Mouse (Mus musculus): Measurements from ENCODE around the gene Tmem221. TPM values are rescaled to one million over a fixed set of nuclear protein-coding genes. Genes with fewer than 3 reads are reported as not detected.

Gene Tmem221
- polyA plus RNA-seq, 1 experiment from 2014 or later, result 0.15 TPM

DNA sequence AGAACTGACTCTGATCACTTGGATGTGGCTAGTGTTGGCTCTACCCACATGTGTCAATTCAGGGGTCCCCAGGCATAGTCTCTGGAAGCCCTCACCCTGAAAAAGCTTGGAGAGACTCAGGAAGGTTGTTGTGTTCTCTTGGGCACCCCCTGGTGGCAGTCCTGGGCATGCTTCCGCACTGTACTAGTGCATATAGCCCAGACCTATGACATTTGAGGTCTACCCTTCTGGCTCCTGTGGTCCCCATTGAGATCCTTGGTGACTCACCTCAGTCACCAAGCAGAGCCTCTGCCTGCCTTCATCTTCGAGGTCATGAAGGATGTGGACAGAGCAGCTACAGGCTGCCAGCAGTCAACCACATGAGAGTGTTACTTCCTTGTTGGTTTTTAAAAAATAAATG, 28.2 kb upstream of the Tmem221 start:
- no peak for ATAC-seq (replicated peaks; ENCODE audit: low FRiP score)
- no peaks in the 10 kb centered on the region for H3K9me3 ChIP-seq (ENCODE audit: control insufficient read depth, low read length)
- no peak overlapping the region for H3K4me2 ChIP-seq (ENCODE audit: low read depth, low read length, severe bottlenecking)
- H3K36me3 ChIP-seq (ENCODE audit: control insufficient read depth, insufficient read depth, low read length), result no peaks in the 10 kb centered on the region
- no peak overlapping the region for H3K4me3 ChIP-seq (ENCODE audit: low read depth, low read length)
- no peak overlapping the region for H3K27ac ChIP-seq (ENCODE audit: low read depth, low read length)
- H3K9ac ChIP-seq (ENCODE audit: low read length), result no peak overlapping the region
- WGBS, result 85% methylated on average over 2 of the region's 2 CpGs
- DNase-seq (ENCODE audit: low spot score), result peak; percentile 80
- peaks cover 4% of the 10 kb centered on the region; the same call in 1 of the 2 replicates for H3K4me1 ChIP-seq (replicated peaks; ENCODE audit: control insufficient read depth, insufficient read depth, low read length)
- no peaks in the 10 kb centered on the region; the same call in 1 of the 2 replicates for H3K27me3 ChIP-seq (ENCODE audit: control insufficient read depth, insufficient read depth, low read length)

DNA sequence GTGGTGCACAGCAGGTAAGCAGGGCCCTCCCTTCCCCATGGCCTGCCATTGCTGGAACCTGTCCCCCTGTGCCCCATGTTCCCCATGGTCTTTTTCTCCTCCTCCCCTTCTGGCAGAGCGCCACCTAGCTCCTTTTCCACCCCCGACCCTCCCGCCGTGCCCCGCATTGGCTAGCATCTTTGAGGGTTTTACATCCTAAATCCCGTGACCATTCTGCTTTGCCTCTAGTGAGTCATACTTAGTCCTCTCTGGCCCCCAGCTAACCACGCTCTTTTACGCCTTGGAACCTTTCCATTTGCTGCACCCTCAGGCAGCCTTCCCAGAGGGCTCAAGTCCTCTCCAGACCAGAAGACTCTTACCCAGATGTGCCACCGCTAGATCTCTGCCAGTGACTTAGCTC, 21.5 kb upstream of the Tmem221 start:
- Histone ChIP-seq H3K27ac (ENCODE audit: low read depth, low read length) (no peak overlapping the region), H3K4me2 (ENCODE audit: low read depth, low read length, severe bottlenecking) (no peak overlapping the region), H3K4me1 (replicated peaks; ENCODE audit: control insufficient read depth, insufficient read depth, low read length) (no peaks in the 10 kb centered on the region), H3K9me3 (ENCODE audit: control insufficient read depth, low read length) (no peaks in the 10 kb centered on the region), H3K4me3 (ENCODE audit: low read depth, low read length) (no peak overlapping the region), H3K27me3 (ENCODE audit: control insufficient read depth, insufficient read depth, low read length) (no peaks in the 10 kb centered on the region), H3K9ac (ENCODE audit: low read length) (no peak overlapping the region), H3K36me3 (ENCODE audit: control insufficient read depth, insufficient read depth, low read length) (no peaks in the 10 kb centered on the region)
- WGBS, result 34% methylated on average over 9 of the region's 9 CpGs
- DNase-seq (ENCODE audit: low spot score) (peak; percentile 51), ATAC-seq (replicated peaks; ENCODE audit: low FRiP score) (no peak)

DNA sequence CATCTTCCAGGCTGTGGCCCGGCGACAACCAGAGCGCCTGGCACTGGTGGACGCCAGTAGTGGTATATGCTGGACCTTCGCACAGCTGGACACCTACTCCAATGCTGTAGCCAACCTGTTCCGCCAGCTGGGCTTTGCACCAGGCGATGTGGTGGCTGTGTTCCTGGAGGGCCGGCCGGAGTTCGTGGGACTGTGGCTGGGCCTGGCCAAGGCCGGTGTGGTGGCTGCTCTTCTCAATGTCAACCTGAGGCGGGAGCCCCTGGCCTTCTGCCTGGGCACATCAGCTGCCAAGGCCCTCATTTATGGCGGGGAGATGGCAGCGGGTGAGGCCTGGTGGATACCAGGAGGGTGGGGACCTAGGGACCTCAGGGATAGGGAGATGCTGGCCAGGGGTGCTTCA, 20.8 kb upstream of the Tmem221 start:
- Histone ChIP-seq H3K4me3 (ENCODE audit: low read depth, low read length) (no peak overlapping the region), H3K9me3 (ENCODE audit: control insufficient read depth, low read length) (no peaks in the 10 kb centered on the region), H3K27ac (ENCODE audit: low read depth, low read length) (no peak overlapping the region), H3K27me3 (ENCODE audit: control insufficient read depth, insufficient read depth, low read length) (no peaks in the 10 kb centered on the region), H3K4me1 (replicated peaks; ENCODE audit: control insufficient read depth, insufficient read depth, low read length) (no peaks in the 10 kb centered on the region), H3K4me2 (ENCODE audit: low read depth, low read length, severe bottlenecking) (no peak overlapping the region), H3K36me3 (ENCODE audit: control insufficient read depth, insufficient read depth, low read length) (no peaks in the 10 kb centered on the region), H3K9ac (ENCODE audit: low read length) (no peak overlapping the region)
- 93% methylated on average over 14 of the region's 14 CpGs for WGBS
- ATAC-seq (replicated peaks; ENCODE audit: low FRiP score), result no peak
- DNase-seq (ENCODE audit: low spot score), result no peak

DNA sequence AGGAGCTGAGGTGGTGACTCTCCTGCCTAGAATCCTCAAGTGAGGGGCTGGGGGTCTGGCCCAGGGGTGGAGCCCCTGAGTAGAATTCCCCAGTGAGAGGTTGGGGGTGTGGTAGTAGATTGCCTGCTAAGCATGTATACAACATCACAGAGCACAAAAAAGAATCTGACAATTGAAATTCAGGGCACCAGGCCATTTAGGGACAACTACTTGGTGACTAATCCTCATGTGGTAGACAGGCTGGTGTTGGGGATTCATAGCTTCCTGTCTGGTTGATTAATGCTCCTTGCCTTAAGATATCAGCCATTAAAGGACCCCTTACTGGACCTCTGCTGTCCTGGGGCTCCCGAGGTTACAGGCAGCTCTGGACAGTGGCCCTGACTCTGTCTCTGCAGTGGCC, 20.3 kb upstream of the Tmem221 start:
- Histone ChIP-seq H3K27me3 (ENCODE audit: control insufficient read depth, insufficient read depth, low read length) (no peaks in the 10 kb centered on the region), H3K9me3 (ENCODE audit: control insufficient read depth, low read length) (no peaks in the 10 kb centered on the region), H3K9ac (ENCODE audit: low read length) (no peak overlapping the region), H3K4me1 (replicated peaks; ENCODE audit: control insufficient read depth, insufficient read depth, low read length) (no peaks in the 10 kb centered on the region), H3K36me3 (ENCODE audit: control insufficient read depth, insufficient read depth, low read length) (no peaks in the 10 kb centered on the region), H3K27ac (ENCODE audit: low read depth, low read length) (no peak overlapping the region), H3K4me3 (ENCODE audit: low read depth, low read length) (no peak overlapping the region), H3K4me2 (ENCODE audit: low read depth, low read length, severe bottlenecking) (no peak overlapping the region)
- no peak for ATAC-seq (replicated peaks; ENCODE audit: low FRiP score)
- no peak for DNase-seq (ENCODE audit: low spot score)
- 90% methylated on average over 1 of the region's 1 CpGs for WGBS

DNA sequence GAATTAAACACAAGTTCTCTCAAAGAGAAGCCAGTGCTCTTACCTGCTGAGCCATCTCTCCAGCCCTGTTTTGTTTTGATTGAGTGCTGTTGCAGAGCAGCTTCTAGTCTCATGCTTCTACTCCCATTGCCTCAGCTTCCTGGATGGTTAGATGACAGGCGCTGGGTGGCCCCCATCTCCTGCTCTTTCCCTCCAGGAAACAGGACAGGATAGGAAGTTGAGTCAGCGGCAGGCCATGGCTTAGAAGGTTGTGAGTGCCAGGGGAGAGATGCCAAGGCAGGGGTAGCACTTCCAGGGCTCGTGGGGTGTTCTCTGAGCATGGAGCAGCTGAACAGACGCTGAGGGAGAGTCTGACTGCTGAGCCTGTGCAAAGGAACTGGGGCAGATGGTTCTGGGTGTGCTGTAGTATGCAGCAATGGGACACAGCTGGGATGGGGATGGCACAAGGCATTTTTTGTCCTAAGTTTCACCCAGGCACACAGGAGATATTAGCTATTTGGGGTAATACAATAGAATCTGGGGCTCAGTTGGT, 19.3 kb upstream of the Tmem221 start:
- H3K4me1 ChIP-seq (replicated peaks; ENCODE audit: control insufficient read depth, insufficient read depth, low read length), result no peaks in the 10 kb centered on the region
- ATAC-seq (replicated peaks; ENCODE audit: low FRiP score) (no peak), DNase-seq (ENCODE audit: low spot score) (no peak)
- no peaks in the 10 kb centered on the region for H3K36me3 ChIP-seq (ENCODE audit: control insufficient read depth, insufficient read depth, low read length)
- no peak overlapping the region for H3K4me2 ChIP-seq (ENCODE audit: low read depth, low read length, severe bottlenecking)
- 85% methylated on average over 4 of the region's 4 CpGs for WGBS
- H3K9me3 ChIP-seq (ENCODE audit: control insufficient read depth, low read length), result no peaks in the 10 kb centered on the region
- no peak overlapping the region for H3K4me3 ChIP-seq (ENCODE audit: low read depth, low read length)
- no peaks in the 10 kb centered on the region for H3K27me3 ChIP-seq (ENCODE audit: control insufficient read depth, insufficient read depth, low read length)
- no peak overlapping the region for H3K27ac ChIP-seq (ENCODE audit: low read depth, low read length)
- H3K9ac ChIP-seq (ENCODE audit: low read length), result no peak overlapping the region

DNA sequence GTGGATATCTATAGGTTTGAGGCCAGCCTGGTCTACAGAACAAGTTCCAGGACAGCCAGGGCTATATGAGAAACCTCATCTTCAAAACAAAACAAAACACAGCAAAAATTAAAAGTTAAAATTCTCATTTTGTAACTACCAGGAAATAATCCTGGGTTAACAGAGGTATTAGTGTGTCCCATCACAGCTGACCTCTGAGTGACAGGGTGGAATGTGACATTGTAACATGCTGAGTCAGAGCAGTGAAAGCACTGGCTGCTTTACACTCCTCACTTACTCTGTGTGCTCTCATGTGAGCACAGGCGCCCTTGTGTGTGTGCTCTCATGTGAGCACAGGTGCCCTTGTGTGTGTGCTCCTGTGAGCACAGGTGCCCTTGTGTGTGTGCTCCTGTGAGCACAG, 16.3 kb upstream of the Tmem221 start:
- no peak overlapping the region for H3K4me2 ChIP-seq (ENCODE audit: low read depth, low read length, severe bottlenecking)
- no peak overlapping the region for H3K4me3 ChIP-seq (ENCODE audit: low read depth, low read length)
- no peak for ATAC-seq (replicated peaks; ENCODE audit: low FRiP score)
- DNase-seq (ENCODE audit: low spot score), result no peak
- no peak overlapping the region for H3K9ac ChIP-seq (ENCODE audit: low read length)
- H3K27me3 ChIP-seq (ENCODE audit: control insufficient read depth, insufficient read depth, low read length), result no peaks in the 10 kb centered on the region
- 68% methylated on average over 1 of the region's 1 CpGs for WGBS
- peaks cover 7% of the 10 kb centered on the region; the same call in 1 of the 2 replicates for H3K4me1 ChIP-seq (replicated peaks; ENCODE audit: control insufficient read depth, insufficient read depth, low read length)
- no peaks in the 10 kb centered on the region for H3K9me3 ChIP-seq (ENCODE audit: control insufficient read depth, low read length)
- H3K27ac ChIP-seq (ENCODE audit: low read depth, low read length), result no peak overlapping the region
- H3K36me3 ChIP-seq (ENCODE audit: control insufficient read depth, insufficient read depth, low read length), result no peaks in the 10 kb centered on the region

DNA sequence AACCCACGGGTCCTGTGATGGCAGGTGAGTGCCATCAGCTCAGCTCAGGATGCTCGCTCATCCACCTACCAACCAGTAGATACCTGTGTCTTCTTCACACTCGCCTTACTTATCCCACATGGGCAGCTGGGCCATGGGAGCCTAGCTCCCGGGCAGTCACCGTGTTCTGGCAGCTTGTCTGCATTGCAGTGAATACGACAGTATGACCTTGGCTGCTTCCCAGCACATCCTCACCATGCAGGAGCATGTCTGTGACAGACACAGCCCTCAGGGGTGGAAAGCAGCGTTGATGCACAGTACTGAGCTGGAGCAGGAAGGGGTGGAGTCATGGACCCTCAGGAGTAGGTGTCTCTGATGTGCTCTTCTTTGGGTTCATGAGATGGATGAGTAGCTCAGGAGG, 15.8 kb upstream of the Tmem221 start:
- no peaks in the 10 kb centered on the region for H3K9me3 ChIP-seq (ENCODE audit: control insufficient read depth, low read length)
- H3K4me3 ChIP-seq (ENCODE audit: low read depth, low read length), result no peak overlapping the region
- ATAC-seq (replicated peaks; ENCODE audit: low FRiP score) (no peak), DNase-seq (ENCODE audit: low spot score) (no peak)
- no peak overlapping the region for H3K4me2 ChIP-seq (ENCODE audit: low read depth, low read length, severe bottlenecking)
- H3K36me3 ChIP-seq (ENCODE audit: control insufficient read depth, insufficient read depth, low read length), result no peaks in the 10 kb centered on the region
- no peaks in the 10 kb centered on the region for H3K27me3 ChIP-seq (ENCODE audit: control insufficient read depth, insufficient read depth, low read length)
- H3K4me1 ChIP-seq (replicated peaks; ENCODE audit: control insufficient read depth, insufficient read depth, low read length), result peaks cover 7% of the 10 kb centered on the region; the same call in 1 of the 2 replicates
- H3K27ac ChIP-seq (ENCODE audit: low read depth, low read length), result no peak overlapping the region
- H3K9ac ChIP-seq (ENCODE audit: low read length), result no peak overlapping the region
- 86% methylated on average over 7 of the region's 7 CpGs for WGBS

DNA sequence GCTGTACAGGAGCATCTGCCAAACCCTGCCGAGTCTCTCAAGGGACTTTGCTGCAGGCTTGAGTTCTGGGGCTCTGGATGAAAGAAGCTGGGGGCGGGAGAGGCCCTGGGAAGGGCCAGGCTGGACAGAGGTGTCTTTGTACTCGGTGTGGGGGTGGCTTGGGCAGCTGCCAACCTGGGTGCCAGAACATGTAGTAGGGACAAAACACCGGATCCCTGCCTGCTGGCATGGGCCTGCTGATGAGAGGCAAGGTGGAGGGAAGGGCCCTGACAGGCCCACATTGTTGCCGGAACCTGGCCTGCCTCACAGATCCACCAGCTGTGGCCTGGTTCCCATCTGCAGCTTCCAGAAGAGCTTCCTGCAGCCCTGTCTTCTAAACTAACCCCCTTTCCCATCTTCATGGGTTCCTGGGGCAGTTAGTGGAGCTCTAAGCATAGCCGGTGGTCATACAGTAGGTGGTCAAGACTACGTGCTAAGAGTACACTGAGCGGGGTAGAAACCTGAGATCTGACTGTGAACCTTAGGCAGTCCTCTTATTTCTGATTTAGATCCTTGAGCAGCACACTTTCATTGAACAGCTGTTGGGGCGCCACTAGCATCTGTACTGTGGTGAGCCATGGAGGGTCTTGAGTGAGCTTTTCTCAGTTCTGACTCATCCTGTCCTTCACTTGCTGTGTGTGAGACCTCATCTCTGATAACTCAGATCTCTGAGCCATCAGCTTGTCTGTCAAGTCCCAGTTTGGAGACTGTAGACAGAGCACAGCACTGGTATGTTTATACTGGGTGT, 14.4 kb upstream of the Tmem221 start:
- H3K4me1 ChIP-seq (replicated peaks; ENCODE audit: control insufficient read depth, insufficient read depth, low read length), result peaks cover 7% of the 10 kb centered on the region; the same call in 1 of the 2 replicates
- H3K4me2 ChIP-seq (ENCODE audit: low read depth, low read length, severe bottlenecking), result no peak overlapping the region
- H3K9ac ChIP-seq (ENCODE audit: low read length), result peak overlapping the region; percentile 29; the same call in 1 of the 2 replicates
- no peak for DNase-seq (ENCODE audit: low spot score)
- H3K4me3 ChIP-seq (ENCODE audit: low read depth, low read length), result no peak overlapping the region
- no peaks in the 10 kb centered on the region for H3K36me3 ChIP-seq (ENCODE audit: control insufficient read depth, insufficient read depth, low read length)
- H3K9me3 ChIP-seq (ENCODE audit: control insufficient read depth, low read length), result no peaks in the 10 kb centered on the region
- H3K27ac ChIP-seq (ENCODE audit: low read depth, low read length), result no peak overlapping the region
- no peak for ATAC-seq (replicated peaks; ENCODE audit: low FRiP score)
- H3K27me3 ChIP-seq (ENCODE audit: control insufficient read depth, insufficient read depth, low read length), result peaks cover 6% of the 10 kb centered on the region; the same call in 1 of the 2 replicates
- 81% methylated on average over 9 of the region's 9 CpGs for WGBS

DNA sequence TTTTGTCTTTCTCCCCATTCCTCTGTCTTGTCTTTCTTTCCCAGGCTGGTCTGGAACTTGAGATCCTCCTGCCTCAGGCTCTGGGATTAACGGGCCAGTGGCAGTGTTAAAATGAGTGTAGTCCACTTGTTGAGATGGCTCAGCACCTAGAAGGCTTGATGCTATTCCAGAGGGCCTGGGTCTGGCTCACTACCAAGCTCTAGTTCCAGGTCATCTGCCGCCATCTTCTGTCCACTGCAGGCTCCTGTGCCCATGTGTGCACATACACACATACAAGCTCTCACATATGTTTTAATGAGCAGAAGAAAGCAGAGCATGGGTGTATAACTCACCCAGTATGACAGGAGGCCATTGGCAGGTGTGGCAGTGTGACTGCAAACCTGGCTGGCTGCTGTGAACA, 13.4 kb upstream of the Tmem221 start:
- H3K4me3 ChIP-seq (ENCODE audit: low read depth, low read length), result no peak overlapping the region
- no peak overlapping the region for H3K9ac ChIP-seq (ENCODE audit: low read length)
- WGBS, result 82% methylated on average over 2 of the region's 2 CpGs
- H3K36me3 ChIP-seq (ENCODE audit: control insufficient read depth, insufficient read depth, low read length), result no peaks in the 10 kb centered on the region
- peaks cover 7% of the 10 kb centered on the region; the same call in 1 of the 2 replicates for H3K4me1 ChIP-seq (replicated peaks; ENCODE audit: control insufficient read depth, insufficient read depth, low read length)
- H3K4me2 ChIP-seq (ENCODE audit: low read depth, low read length, severe bottlenecking), result no peak overlapping the region
- H3K27ac ChIP-seq (ENCODE audit: low read depth, low read length), result no peak overlapping the region
- ATAC-seq (replicated peaks; ENCODE audit: low FRiP score) (no peak), DNase-seq (ENCODE audit: low spot score) (no peak)
- H3K27me3 ChIP-seq (ENCODE audit: control insufficient read depth, insufficient read depth, low read length), result peaks cover 6% of the 10 kb centered on the region; the same call in 1 of the 2 replicates
- no peaks in the 10 kb centered on the region for H3K9me3 ChIP-seq (ENCODE audit: control insufficient read depth, low read length)

Data from forebrain, embryonic 11.5 days (tissue).